Mouse (Mus musculus): ENCODE measurements at regions not wholly inside any gene's neighbourhood (a gene's known extent, or its start where the extent isn't known, plus 50 kb on each side); places are given as distances from the start of the nearest gene placed in this dataset.

DNA sequence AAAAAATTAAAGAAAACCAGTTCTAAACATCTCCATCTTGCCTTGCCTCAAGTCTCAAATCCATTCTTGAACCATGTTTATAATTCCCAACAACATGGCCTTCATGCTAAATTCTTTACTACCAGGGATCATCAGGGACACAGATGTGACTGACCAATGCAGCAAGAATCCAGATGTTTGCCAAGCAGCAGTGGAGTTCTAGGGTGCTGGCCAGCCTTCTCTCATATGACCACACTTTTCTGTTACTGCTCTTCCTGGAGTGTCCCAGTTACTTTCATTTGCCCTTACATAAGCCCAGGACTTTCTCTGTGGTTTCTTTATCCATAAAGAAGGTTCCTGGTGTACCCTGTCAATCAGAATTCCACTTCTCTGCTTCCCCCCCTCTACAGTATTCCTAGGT lies 185.4 kb upstream of the Cd180 start:
- H3K4me1 ChIP-seq = no peaks in the 10 kb centered on the region
- no peaks in the 10 kb centered on the region for H3K27me3 ChIP-seq
- H3K4me3 ChIP-seq = no peak overlapping the region
- H3K9me3 ChIP-seq = no peaks in the 10 kb centered on the region
- no peak overlapping the region for H3K4me2 ChIP-seq
- no peak for ATAC-seq (ENCODE audit: borderline replicate concordance, extremely low read depth, low FRiP score, low TSS enrichment)
- no peaks in the 10 kb centered on the region for H3K36me3 ChIP-seq
- no peak overlapping the region for H3K27ac ChIP-seq
- no peak overlapping the region for H3K9ac ChIP-seq

DNA sequence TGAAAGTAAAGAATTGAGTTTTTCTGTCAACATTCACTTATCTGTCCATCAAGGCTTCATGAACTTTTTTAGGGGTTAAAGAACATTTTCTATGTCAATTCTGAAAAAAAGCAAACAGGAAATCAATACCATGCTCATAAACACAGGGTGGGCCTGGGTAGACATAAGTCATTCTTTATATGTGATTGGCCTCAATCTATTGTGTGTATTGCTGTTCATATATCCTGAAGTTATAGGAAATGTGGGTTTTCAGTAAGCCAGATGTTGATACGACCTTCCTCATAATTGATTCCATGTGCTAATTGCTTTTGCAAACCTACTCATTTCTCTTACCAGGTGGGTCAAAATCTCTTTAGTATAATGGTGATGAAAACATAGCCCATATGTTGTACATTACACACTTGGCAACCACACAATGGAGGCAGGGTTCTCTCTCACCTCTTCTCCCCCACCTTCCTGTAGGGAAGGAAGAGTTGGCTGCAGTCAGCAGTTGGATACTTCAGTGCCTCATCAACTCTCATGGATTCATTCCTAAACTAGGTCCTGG lies 182.6 kb upstream of the Cd180 start:
- H3K4me3 ChIP-seq = no peak overlapping the region
- H3K9ac ChIP-seq = no peak overlapping the region
- 64% methylated on average over 1 of the region's 1 CpGs for WGBS
- no peak for ATAC-seq (ENCODE audit: borderline replicate concordance, extremely low read depth, low FRiP score, low TSS enrichment)
- no peak overlapping the region for H3K4me2 ChIP-seq
- H3K36me3 ChIP-seq = no peaks in the 10 kb centered on the region
- H3K4me1 ChIP-seq = no peaks in the 10 kb centered on the region
- no peaks in the 10 kb centered on the region for H3K27me3 ChIP-seq
- no peak overlapping the region for H3K27ac ChIP-seq
- no peaks in the 10 kb centered on the region for H3K9me3 ChIP-seq

DNA sequence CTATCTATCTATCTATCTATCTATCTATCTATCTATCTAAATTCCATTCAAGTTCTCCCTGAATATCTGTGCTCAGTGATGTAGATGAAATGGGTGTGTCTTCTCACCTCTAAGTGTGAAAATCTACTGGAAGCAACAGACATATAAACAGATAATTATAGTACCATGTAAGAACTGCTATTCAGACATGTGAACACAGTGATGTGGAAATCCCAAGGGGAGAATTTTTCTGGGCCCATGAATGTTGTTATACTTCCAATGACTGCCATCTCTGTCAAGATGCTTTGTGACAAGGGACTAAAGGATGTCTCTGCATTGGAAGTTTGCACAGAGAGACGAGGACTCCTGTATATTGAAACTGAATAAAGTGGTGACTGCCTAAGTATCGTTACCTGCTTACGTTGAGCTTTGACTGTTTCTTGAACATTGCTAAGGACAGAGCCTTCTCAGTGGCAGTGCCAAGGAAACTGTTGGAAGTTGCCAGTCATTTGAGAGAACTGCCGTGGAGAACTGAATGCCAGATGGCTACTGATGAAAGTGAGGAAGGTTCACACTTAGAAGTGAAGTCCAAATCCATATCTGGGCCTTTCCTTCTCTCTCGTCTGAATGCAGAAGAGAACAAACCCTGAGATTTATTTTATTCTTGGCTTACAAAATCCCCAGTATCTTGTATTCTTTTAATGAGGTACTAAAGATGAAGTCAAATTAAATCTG lies 175.0 kb upstream of the Cd180 start:
- no peaks in the 10 kb centered on the region for H3K9me3 ChIP-seq
- no peak for ATAC-seq (ENCODE audit: borderline replicate concordance, extremely low read depth, low FRiP score, low TSS enrichment)
- no peak overlapping the region for H3K9ac ChIP-seq
- no peak overlapping the region for H3K27ac ChIP-seq
- no peaks in the 10 kb centered on the region for H3K27me3 ChIP-seq
- H3K4me3 ChIP-seq = no peak overlapping the region
- H3K4me1 ChIP-seq = no peaks in the 10 kb centered on the region
- 72% methylated on average over 5 of the region's 5 CpGs for WGBS
- H3K4me2 ChIP-seq = no peak overlapping the region
- H3K36me3 ChIP-seq = no peaks in the 10 kb centered on the region

GRCm38 (mm10) chr13:102521427-102521826 lies 171.9 kb upstream of the Cd180 start:
- 50% methylated on average over 1 of the region's 1 CpGs for WGBS
- Histone ChIP-seq H3K9me3 (no peaks in the 10 kb centered on the region), H3K4me3 (no peak overlapping the region), H3K27ac (no peak overlapping the region), H3K4me1 (no peaks in the 10 kb centered on the region), H3K27me3 (no peaks in the 10 kb centered on the region), H3K36me3 (no peaks in the 10 kb centered on the region), H3K9ac (no peak overlapping the region), H3K4me2 (no peak overlapping the region)
- no peak for ATAC-seq (ENCODE audit: borderline replicate concordance, extremely low read depth, low FRiP score, low TSS enrichment)

GRCm38 (mm10) chr13:102522080-102522479 lies 171.3 kb upstream of the Cd180 start:
- no peaks in the 10 kb centered on the region for H3K9me3 ChIP-seq
- no peak overlapping the region for H3K9ac ChIP-seq
- no peak overlapping the region for H3K4me3 ChIP-seq
- no peak overlapping the region for H3K27ac ChIP-seq
- H3K4me1 ChIP-seq = no peaks in the 10 kb centered on the region
- H3K4me2 ChIP-seq = no peak overlapping the region
- WGBS = 42% methylated on average over 1 of the region's 1 CpGs
- H3K27me3 ChIP-seq = no peaks in the 10 kb centered on the region
- ATAC-seq (ENCODE audit: borderline replicate concordance, extremely low read depth, low FRiP score, low TSS enrichment) = no peak
- H3K36me3 ChIP-seq = no peaks in the 10 kb centered on the region

GRCm38 (mm10) chr13:102526621-102527140 lies 166.7 kb upstream of the Cd180 start:
- H3K4me3 ChIP-seq = no peak overlapping the region
- H3K4me2 ChIP-seq = no peak overlapping the region
- H3K27me3 ChIP-seq = no peaks in the 10 kb centered on the region
- no peaks in the 10 kb centered on the region for H3K9me3 ChIP-seq
- no peak overlapping the region for H3K27ac ChIP-seq
- H3K4me1 ChIP-seq = no peaks in the 10 kb centered on the region
- H3K36me3 ChIP-seq = no peaks in the 10 kb centered on the region
- no peak for ATAC-seq (ENCODE audit: borderline replicate concordance, extremely low read depth, low FRiP score, low TSS enrichment)
- 68% methylated on average over 11 of the region's 11 CpGs for WGBS
- H3K9ac ChIP-seq = no peak overlapping the region

DNA sequence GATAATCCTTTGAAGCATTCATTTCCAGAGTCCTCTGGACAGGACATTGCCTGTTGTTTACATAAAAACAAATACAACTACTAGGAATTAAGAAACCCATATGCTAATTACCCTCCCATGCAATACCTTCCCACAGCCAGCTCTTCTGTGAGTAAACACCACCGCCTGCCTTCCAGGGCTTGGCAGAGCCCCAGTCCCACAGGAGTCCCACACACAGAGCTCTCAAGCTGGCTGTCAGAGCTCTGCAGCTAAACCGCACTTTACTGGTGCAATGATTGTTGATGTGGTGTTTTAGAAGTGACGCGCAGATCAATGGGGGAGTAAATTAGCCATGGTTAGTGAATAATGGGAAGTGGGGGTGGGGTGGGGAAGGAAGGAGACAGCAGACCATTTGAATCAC lies 159.6 kb upstream of the Cd180 start:
- no peak overlapping the region for H3K4me3 ChIP-seq
- H3K36me3 ChIP-seq = no peaks in the 10 kb centered on the region
- H3K27me3 ChIP-seq = no peaks in the 10 kb centered on the region
- H3K9ac ChIP-seq = no peak overlapping the region
- H3K9me3 ChIP-seq = no peaks in the 10 kb centered on the region
- H3K27ac ChIP-seq = no peak overlapping the region
- H3K4me2 ChIP-seq = no peak overlapping the region
- WGBS = 24% methylated on average over 4 of the region's 4 CpGs
- peak; percentile 67; the same call in 1 of the 2 replicates for ATAC-seq (ENCODE audit: borderline replicate concordance, extremely low read depth, low FRiP score, low TSS enrichment)
- peaks cover 23% of the 10 kb centered on the region for H3K4me1 ChIP-seq

DNA sequence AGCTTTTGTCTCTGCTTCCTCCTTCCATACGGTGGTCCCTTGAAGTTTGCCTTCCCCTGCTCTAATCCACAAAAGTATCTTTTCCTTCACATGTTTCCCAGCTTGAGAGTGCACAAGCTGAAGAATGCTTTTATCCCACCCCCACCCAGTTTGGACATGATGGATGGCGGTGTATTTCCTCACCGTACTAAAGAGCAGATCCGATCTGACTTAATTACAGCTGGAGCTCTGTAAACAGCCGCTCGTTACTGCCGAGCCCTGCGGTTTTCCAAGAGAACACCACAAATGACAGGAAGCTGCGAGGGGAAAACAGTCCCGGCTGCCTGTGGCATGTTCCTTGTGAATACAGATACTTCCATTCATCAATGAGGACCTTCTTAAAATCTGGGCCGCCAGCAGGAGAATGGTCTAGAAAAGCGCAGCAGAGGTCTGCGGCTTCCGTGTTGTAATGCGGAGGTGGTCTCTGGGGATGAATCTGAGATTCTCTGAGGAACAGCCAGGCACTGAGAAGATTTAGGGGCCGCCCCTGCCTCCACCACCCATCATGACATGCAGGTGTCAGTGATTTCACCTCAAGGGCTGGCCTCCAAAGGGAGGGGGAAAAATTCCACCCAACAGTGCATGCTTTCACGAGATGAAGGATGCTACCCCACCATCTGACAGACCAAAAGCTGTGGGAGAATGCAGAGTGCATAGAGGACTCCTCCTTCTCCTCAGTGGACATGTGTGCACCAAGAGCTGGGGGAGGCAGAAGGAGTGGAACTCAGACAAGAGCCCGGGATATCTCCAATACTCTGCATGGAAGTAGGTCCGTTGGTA lies 155.7 kb upstream of the Cd180 start:
- WGBS = 18% methylated on average over 19 of the region's 19 CpGs
- H3K36me3 ChIP-seq = no peaks in the 10 kb centered on the region
- H3K9me3 ChIP-seq = no peaks in the 10 kb centered on the region
- ATAC-seq (ENCODE audit: borderline replicate concordance, extremely low read depth, low FRiP score, low TSS enrichment) = peak; percentile 89
- H3K27me3 ChIP-seq = no peaks in the 10 kb centered on the region
- peak overlapping the region; percentile 44 for H3K4me2 ChIP-seq
- 0 out of 2 replicates have a peak overlapping the region, but pooled peaks have one; percentile 47 for H3K27ac ChIP-seq
- no peak overlapping the region for H3K9ac ChIP-seq
- peak overlapping the region; percentile 9; the same call in 1 of the 2 replicates for H3K4me3 ChIP-seq
- H3K4me1 ChIP-seq = peaks cover 23% of the 10 kb centered on the region

- Histone ChIP-seq H3K9me3 (no peaks in the 10 kb centered on the region), H3K36me3 (no peaks in the 10 kb centered on the region), H3K4me3 (no peak overlapping the region), H3K9ac (no peak overlapping the region), H3K4me2 (no peak overlapping the region), H3K27me3 (no peaks in the 10 kb centered on the region), H3K27ac (no peak overlapping the region), H3K4me1 (peaks cover 12% of the 10 kb centered on the region)
- no peak for ATAC-seq (ENCODE audit: borderline replicate concordance, extremely low read depth, low FRiP score, low TSS enrichment)
- WGBS = 74% methylated on average over 4 of the region's 4 CpGs
Observed at GRCm38 (mm10) chr13:102540436-102540835, 152.9 kb upstream of the Cd180 start.

DNA sequence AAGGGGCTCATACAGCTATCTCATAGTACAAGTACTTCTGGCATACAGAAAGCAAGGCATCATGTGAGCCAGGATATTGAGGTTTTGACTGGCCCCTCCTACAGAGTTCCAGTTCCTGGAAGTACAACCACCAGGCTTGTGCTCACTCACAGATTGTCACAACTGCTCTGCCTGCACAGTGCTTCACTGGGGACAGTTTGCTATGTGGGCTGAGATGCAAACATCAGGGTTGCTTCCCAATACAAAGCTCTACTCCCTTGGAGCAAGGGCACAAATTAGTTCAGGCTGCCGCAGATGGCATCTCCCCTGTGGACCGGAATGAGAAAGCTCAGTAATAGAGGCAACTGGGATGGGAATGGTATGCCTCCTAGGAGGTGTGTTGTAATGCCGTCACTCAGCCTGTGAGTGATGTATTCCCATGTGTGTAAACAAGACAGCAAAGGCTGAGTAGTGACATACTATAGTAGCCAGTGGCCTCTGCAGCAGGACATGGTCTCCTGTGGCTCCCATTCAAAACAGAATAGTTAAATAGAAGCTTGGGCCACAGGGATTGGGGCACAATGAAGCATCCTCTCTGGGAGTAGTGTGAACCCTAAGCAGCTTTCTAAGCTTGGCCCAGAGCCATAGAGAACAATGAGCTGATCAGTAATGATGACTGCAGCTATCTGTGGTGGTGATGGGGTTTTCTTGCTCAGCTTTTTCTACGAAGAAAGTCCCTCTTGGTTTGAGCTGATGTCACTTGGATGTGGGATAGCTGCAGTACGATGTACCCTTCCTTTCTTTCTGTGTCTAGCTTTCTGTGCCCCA lies 148.8 kb upstream of the Cd180 start:
- Histone ChIP-seq H3K9me3 (no peaks in the 10 kb centered on the region), H3K4me3 (no peak overlapping the region), H3K4me1 (no peaks in the 10 kb centered on the region), H3K9ac (no peak overlapping the region), H3K36me3 (no peaks in the 10 kb centered on the region), H3K4me2 (no peak overlapping the region), H3K27ac (no peak overlapping the region), H3K27me3 (no peaks in the 10 kb centered on the region)
- WGBS = 74% methylated on average over 5 of the region's 5 CpGs
- ATAC-seq (ENCODE audit: borderline replicate concordance, extremely low read depth, low FRiP score, low TSS enrichment) = no peak

GRCm38 (mm10) chr13:102545845-102546615 lies 147.3 kb upstream of the Cd180 start:
- no peak overlapping the region for H3K27ac ChIP-seq
- no peak overlapping the region for H3K4me3 ChIP-seq
- H3K27me3 ChIP-seq = no peaks in the 10 kb centered on the region
- H3K9me3 ChIP-seq = no peaks in the 10 kb centered on the region
- no peaks in the 10 kb centered on the region for H3K4me1 ChIP-seq
- ATAC-seq (ENCODE audit: borderline replicate concordance, extremely low read depth, low FRiP score, low TSS enrichment) = no peak
- no peak overlapping the region for H3K9ac ChIP-seq
- 54% methylated on average over 17 of the region's 17 CpGs for WGBS
- H3K4me2 ChIP-seq = no peak overlapping the region
- no peaks in the 10 kb centered on the region for H3K36me3 ChIP-seq

Measured in lung, embryonic 15.5 days (tissue).